Mouse (Mus musculus) MEL (cell line): ENCODE measurements around the gene Tspan18. TPM values are rescaled to one million over a fixed set of nuclear protein-coding genes. Genes with fewer than 3 reads are reported as not detected.
A peak's percentile ranks its signal among the peaks of the same experiment; 100 is the strongest.

Experiments
- DNase-seq: peaks from one replicate; pipeline ENCODE4 v3.0.0; 2011; ENCODE audit warnings: low read depth, low spot score
- H3K27ac ChIP-seq: 2 replicates; pipeline ENCODE4 v1.5.1; 2012; ENCODE audit warnings: low read depth, mild to moderate bottlenecking, control low read depth, low read length, moderate library complexity; ENCODE audit not compliant: control insufficient read depth
- H3K27me3 ChIP-seq, 2 experiments: fragments of 150-350 bp in 1 of 2; sonication (generic) in 1 of 2; 2 replicates each; pipeline ENCODE4 v1.6.1; 2012; ENCODE audit warnings: low read length in 2 of 2, mild to moderate bottlenecking in 2 of 2, improper control_type of control experiment in 1 of 2, moderate library complexity in 1 of 2; ENCODE audit not compliant: insufficient read depth in 2 of 2, control insufficient read depth in 1 of 2
- H3K36me3 ChIP-seq, 2 experiments: 2 replicates each; pipeline ENCODE4 v1.6.1; 2012 to 2014; ENCODE audit warnings: low read length in 2 of 2, improper control_type of control experiment in 1 of 2, inconsistent platforms in 1 of 2, mild to moderate bottlenecking in 1 of 2; ENCODE audit not compliant: insufficient read depth in 2 of 2, control insufficient read depth in 1 of 2
- H3K4me1 ChIP-seq, 2 experiments: fragments of 150-350 bp in 1 of 2; sonication (generic) in 1 of 2; 2 replicates each; pipeline ENCODE4 v1.6.1; 2012; ENCODE audit warnings: low read length in 2 of 2, improper control_type of control experiment in 1 of 2, mild to moderate bottlenecking in 1 of 2; ENCODE audit not compliant: insufficient read depth in 2 of 2, control insufficient read depth in 1 of 2
- H3K4me3 ChIP-seq, 2 experiments: fragments of 150-350 bp in 1 of 2; sonication (generic) in 1 of 2; 2 replicates each; pipeline ENCODE4 v1.5.1; 2012; ENCODE audit warnings: low read depth in 2 of 2, low read length in 2 of 2, mild to moderate bottlenecking in 2 of 2, moderate library complexity in 2 of 2, control low read depth in 1 of 2, improper control_type of control experiment in 1 of 2; ENCODE audit not compliant: control insufficient read depth in 1 of 2, insufficient read depth in 1 of 2
- H3K79me2 ChIP-seq: 2 replicates; pipeline ENCODE4 v1.6.1; 2012; ENCODE audit warnings: mild to moderate bottlenecking, low read length, moderate library complexity; ENCODE audit not compliant: control insufficient read depth, poor library complexity, insufficient read depth
- H3K9ac ChIP-seq: 2 replicates; pipeline ENCODE4 v1.6.1; 2012; ENCODE audit warnings: low read depth, mild to moderate bottlenecking, control low read depth, low read length, moderate library complexity; ENCODE audit not compliant: control insufficient read depth, poor library complexity, severe bottlenecking
- H3K9me3 ChIP-seq: fragments of 150-350 bp; sonication (generic); replicated peaks from 2 replicates; pipeline ENCODE4 v1.6.1; 2012; ENCODE audit warnings: mild to moderate bottlenecking, low read length, improper control_type of control experiment, moderate library complexity; ENCODE audit not compliant: insufficient read depth
- E2F4 ChIP-seq: IDR thresholded peaks from 2 replicates; pipeline ENCODE4 v1.6.1; 2011; ENCODE audit warnings: low read depth, low read length, improper control_type of control experiment, borderline replicate concordance
- EP300 ChIP-seq, 2 experiments: IDR thresholded peaks; 2 replicates each; pipeline ENCODE4 v1.6.1; 2011; ENCODE audit warnings: improper control_type of control experiment in 2 of 2, low read length in 2 of 2, low read depth in 1 of 2, mild to moderate bottlenecking in 1 of 2
- GABPA ChIP-seq: IDR thresholded peaks from 2 replicates; pipeline ENCODE4 v1.6.1; 2012; ENCODE audit warnings: low read depth, mild to moderate bottlenecking, inconsistent platforms, low read length, improper control_type of control experiment, moderate library complexity
- GATA1 ChIP-seq: IDR thresholded peaks from 2 replicates; pipeline ENCODE4 v1.6.1; 2011; ENCODE audit warnings: low read depth, low read length, improper control_type of control experiment
- HCFC1 ChIP-seq: IDR thresholded peaks from 2 replicates; pipeline ENCODE4 v1.6.1; 2012; ENCODE audit warnings: low read depth, mild to moderate bottlenecking, inconsistent platforms, low read length, improper control_type of control experiment, moderate library complexity
- JUND ChIP-seq: IDR thresholded peaks from 2 replicates; pipeline ENCODE4 v1.6.1; 2011; ENCODE audit warnings: low read depth, mild to moderate bottlenecking, improper control_type of control experiment, low read length
- KAT2A ChIP-seq: conservative IDR thresholded peaks from 2 replicates; pipeline ENCODE4 v1.6.1; 2012; ENCODE audit warnings: low read depth, low read length, improper control_type of control experiment, inconsistent platforms
- MAX ChIP-seq: IDR thresholded peaks from 2 replicates; pipeline ENCODE4 v1.6.1; 2011; ENCODE audit warnings: low read length, improper control_type of control experiment
- MEF2A ChIP-seq: IDR thresholded peaks from 2 replicates; pipeline ENCODE4 v1.6.1; 2014; ENCODE audit warnings: low read depth, mild to moderate bottlenecking, inconsistent platforms, low read length, improper control_type of control experiment; ENCODE audit not compliant: poor library complexity, insufficient replicate concordance, severe bottlenecking; ENCODE audit errors: extremely low read depth
- MYC ChIP-seq: IDR thresholded peaks from 2 replicates; pipeline ENCODE4 v1.6.1; 2011; ENCODE audit warnings: low read depth, mild to moderate bottlenecking, low read length, improper control_type of control experiment, moderate library complexity
- POLR2A ChIP-seq, 2 experiments: IDR thresholded peaks; 2 replicates each; pipeline ENCODE4 v1.6.1; 2011 to 2012; ENCODE audit warnings: low read length in 2 of 2, mild to moderate bottlenecking in 2 of 2, control low read depth in 1 of 2, improper control_type of control experiment in 1 of 2, low read depth in 1 of 2, moderate library complexity in 1 of 2; ENCODE audit not compliant: control insufficient read depth in 1 of 2, insufficient read depth in 1 of 2, poor library complexity in 1 of 2
- POLR2AphosphoS2 ChIP-seq: IDR thresholded peaks from 2 replicates; pipeline ENCODE4 v1.6.1; 2011; ENCODE audit warnings: low read length, improper control_type of control experiment
- SIN3A ChIP-seq: IDR thresholded peaks from 2 replicates; pipeline ENCODE4 v1.6.1; 2012; ENCODE audit warnings: low read length, improper control_type of control experiment, inconsistent platforms
- SMC3 ChIP-seq: IDR thresholded peaks from 2 replicates; pipeline ENCODE4 v1.6.1; 2011; ENCODE audit warnings: low read depth, low read length, improper control_type of control experiment
- TBP ChIP-seq: IDR thresholded peaks from 2 replicates; pipeline ENCODE4 v1.8.0; 2011; ENCODE audit warnings: low read depth, low read length, improper control_type of control experiment
- TCF12 ChIP-seq: IDR thresholded peaks from 2 replicates; pipeline ENCODE4 v1.6.1; 2014; ENCODE audit warnings: low read depth, mild to moderate bottlenecking, inconsistent platforms, low read length, improper control_type of control experiment, moderate library complexity
- USF1 ChIP-seq: IDR thresholded peaks from 2 replicates; pipeline ENCODE4 v1.6.1; 2014; ENCODE audit warnings: low read depth, mild to moderate bottlenecking, inconsistent platforms, low read length, improper control_type of control experiment, moderate library complexity
- ZMIZ1 ChIP-seq: IDR thresholded peaks from 2 replicates; pipeline ENCODE4 v1.6.1; 2012; ENCODE audit warnings: low read depth, mild to moderate bottlenecking, inconsistent platforms, low read length, improper control_type of control experiment, moderate library complexity
- polyA plus RNA-seq, 2 experiments: library from polyadenylated mRNA; stranded (reverse) in 1 of 2; unstranded in 1 of 2; fragments of >175 nt in 1 of 2; fragments of >200 nt in 1 of 2; gene quantifications; 2 replicates each; pipeline versions ENCODE4 v1.2.1 to v1.2.4; 2012; ENCODE audit warnings: low replicate concordance in 2 of 2, low read depth in 1 of 2; ENCODE audit not compliant: insufficient read length in 2 of 2, insufficient read depth in 1 of 2, missing spikeins in 1 of 2
- total RNA-seq: library from RNA; depleted of rRNA; stranded (reverse); fragments of 300-350 nt; gene quantifications from 2 replicates; pipeline ENCODE4 v1.2.3, GENCODE M21; 2012

Tspan18 gene
- total and polyA plus RNA-seq, 3 experiments: 2.2 to 4.4 TPM; not detected in 1

DNA sequence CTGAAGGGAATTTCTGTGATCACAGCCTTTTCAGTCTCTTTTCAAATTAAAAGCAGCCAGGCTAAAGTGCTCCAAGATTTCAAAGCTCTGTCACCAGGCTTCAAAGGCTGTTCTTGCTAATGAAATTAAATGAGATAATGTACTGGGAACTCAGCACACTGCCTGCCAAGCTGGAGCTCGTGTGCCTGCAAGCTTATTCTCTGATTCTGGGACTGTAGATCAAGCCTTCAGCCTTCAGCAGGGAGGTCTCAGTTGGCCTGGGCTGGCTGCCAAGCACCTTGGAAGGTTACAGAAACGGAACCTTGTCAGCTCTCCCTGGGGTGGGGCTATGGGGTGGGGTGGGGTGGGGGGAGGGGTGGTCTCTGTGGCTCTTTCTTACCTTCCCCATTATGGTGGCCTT lies 171.0 kb downstream of the Tspan18 start (continued):
- no peak for TF ChIP-seq GABPA
- TF ChIP-seq KAT2A: no peak
- 0 out of 2 replicates have a peak, but pooled peaks have one; percentile 59 for TF ChIP-seq MYC
- no peak for TF ChIP-seq USF1
- 0 out of 2 replicates have a peak, but pooled peaks have one; percentile 17 for TF ChIP-seq SIN3A
- TF ChIP-seq MEF2A: no peak
- TF ChIP-seq POLR2AphosphoS2: no peak
- no peak for TF ChIP-seq SMC3
- TF ChIP-seq POLR2A (IDR thresholded peaks at IDR 0.05; ENCODE audit: control insufficient read depth in 1 of 2, insufficient read depth in 1 of 2, low read depth in 1 of 2, low read length in 2 of 2, poor library complexity in 1 of 2): peak in 1 of 2 experiments; percentile 49; a peak in 1 of 4 replicates

DNA sequence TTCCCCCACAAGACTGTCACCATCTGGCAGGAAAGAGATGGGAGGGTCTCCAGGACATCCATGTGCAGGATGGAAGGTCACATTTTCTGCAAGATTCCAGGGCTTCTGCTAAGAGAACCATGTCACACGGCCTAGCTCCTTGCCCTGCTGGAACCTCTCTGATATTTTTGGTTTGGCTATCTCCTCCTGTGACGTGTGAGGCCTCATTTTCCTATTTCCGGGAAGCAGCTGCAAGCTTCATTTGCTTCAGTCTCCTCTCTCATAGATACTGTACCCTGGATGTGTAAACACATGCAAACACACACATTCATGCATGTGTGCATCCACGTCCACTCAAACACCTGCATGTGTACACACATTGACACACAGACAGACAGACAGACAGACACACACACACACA lies 171.5 kb downstream of the Tspan18 start:
- Histone ChIP-seq H3K27ac (peak overlapping the region; percentile 95), H3K36me3 (peaks cover 0 to 41% of the 10 kb centered on the region in 2 experiments; a peak in 2 of 4 replicates), H3K27me3 (no peaks in the 10 kb centered on the region), H3K79me2 (no peaks in the 10 kb centered on the region), H3K4me3 (no peak overlapping the region), H3K9ac (peak overlapping the region; percentile 42), H3K9me3 (no peaks in the 10 kb centered on the region), H3K4me1 (peaks cover 34 to 51% of the 10 kb centered on the region in 2 experiments)
- TF ChIP-seq ZMIZ1 (no peak), USF1 (no peak), JUND (no peak), HCFC1 (no peak), MYC (peak; percentile 22; the same call in 1 of the 2 replicates), TCF12 (no peak), EP300 (IDR thresholded peaks at IDR 0.05; ENCODE audit: low read depth in 1 of 2, low read length in 2 of 2) (0 out of 4 replicates have a peak, but pooled peaks of 1 of the 2 experiments have one; percentile 19), GATA1 (peak; percentile 38; the same call in 1 of the 2 replicates), TBP (no peak), E2F4 (no peak), POLR2AphosphoS2 (no peak), KAT2A (no peak), SIN3A (peak; percentile 24; the same call in 1 of the 2 replicates), MAX (no peak)
- DNase-seq: peak; percentile 59
